Mouse (Mus musculus) c-Kit-positive CD71-negative TER-119-negative erythroid progenitor cells, embryonic 14.5 days (primary cell): ENCODE data around the gene Mapk8ip3.
"Not testable (repeated sequence)": the region's sequence is repeated elsewhere in the genome, so short reads cannot be mapped to it uniquely, and the experiment has no call there.

Source experiments
- DNase-seq: peaks from one replicate; pipeline ENCODE4 v3.0.0-alpha.2; 2013; ENCODE audit warnings: low read depth

Mapk8ip3 gene

DNA sequence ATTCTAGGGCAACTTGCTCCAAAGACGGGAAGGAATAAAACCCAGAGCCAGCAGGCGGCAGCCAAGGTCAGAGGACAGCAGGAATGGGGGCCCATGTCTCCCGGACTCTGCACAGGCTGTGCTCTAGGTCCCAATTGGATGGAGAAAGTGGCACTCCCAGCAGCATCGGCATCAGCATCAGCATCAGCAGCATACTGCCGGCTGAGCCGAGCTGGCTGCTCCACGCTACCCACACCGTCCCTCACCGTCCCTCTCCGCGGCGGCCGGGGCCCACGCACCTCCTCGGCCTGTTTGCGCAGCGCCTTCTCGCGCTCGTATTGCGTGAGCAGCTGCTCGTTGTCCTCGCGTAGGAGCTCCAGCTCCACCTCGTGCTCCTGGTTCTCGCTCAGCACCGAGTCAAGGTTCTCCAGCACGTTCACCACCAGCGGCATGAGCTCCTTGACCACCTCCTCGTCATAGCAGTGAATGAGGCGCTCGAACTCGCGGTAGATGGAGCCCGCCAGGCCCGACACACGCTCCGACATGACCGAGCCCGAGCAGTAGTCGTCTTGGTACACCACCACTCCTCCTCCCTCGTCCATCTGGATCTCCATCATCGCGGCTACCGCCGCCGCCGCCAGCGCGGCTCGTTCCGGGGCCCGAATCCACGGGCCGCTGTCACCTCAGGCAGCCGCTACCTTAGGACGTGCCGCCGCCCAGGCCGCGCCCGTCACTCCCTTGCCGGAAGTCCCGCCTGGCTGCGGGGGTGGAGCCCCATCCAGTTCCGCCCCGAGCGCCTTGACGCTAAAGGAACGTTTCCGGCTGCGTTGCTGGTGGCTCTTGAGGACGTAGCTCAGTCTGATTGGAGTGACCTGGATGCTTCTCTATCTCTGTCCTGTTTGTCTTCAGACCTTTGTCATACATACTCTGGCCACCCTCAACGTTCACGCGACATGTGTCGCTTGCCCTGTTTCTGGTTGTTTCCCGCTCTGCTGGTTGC is at the start of gene Mapk8ip3:
Mapk8ip3 (minus strand) TSS at position 719 of the 979 bp plus-strand sequence.
- peak; percentile 88 for DNase-seq

GRCm38 (mm10) chr17:24960852-24961715 is 24.3 kb upstream of the Mapk8ip3 start:
- peak; percentile 17 for DNase-seq

DNA sequence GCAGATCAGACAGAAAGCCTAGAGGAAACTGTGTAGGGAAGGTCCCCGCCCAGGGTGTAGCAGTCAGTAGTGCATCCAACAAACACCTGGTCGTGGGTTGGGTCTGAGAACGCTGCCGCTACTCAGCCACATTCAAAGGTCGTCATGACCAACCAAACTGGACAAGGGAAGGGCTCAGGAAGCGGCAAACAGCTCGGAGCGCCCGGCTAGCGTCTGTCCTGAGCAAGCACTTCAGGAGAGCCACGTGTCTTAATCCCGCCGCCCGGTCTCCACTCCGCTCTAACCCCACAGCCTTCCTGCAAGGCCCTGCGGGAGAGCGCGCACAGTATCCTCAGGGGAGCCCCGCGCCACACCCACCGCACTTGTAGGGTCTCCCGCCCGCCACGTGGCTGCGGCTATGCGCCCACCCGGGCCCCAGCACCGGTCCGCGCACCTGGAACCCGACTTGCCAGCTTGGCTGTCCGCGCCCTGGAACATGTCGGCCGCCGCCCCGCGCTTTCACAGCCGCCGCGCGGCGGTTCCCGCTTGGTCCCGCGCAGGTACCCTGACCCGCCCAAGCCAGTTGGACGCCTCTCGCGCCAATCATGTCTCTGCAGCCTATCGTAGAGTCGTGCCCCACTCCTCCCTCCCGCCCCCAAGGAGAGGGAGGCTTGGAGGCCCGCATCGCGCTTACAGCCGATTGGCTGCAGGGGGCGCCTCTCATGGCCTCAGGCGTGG is 23.5 kb upstream of the Mapk8ip3 start, which contains the start of gene Jpt2:
Jpt2 (minus strand) TSS at position 555 of the 717 bp plus-strand sequence.
- peak; percentile 93 for DNase-seq

- DNase-seq: no peak
These were observed 22.6 kb upstream of the Mapk8ip3 start for GRCm38 (mm10) chr17:24959371-24959770.

DNA sequence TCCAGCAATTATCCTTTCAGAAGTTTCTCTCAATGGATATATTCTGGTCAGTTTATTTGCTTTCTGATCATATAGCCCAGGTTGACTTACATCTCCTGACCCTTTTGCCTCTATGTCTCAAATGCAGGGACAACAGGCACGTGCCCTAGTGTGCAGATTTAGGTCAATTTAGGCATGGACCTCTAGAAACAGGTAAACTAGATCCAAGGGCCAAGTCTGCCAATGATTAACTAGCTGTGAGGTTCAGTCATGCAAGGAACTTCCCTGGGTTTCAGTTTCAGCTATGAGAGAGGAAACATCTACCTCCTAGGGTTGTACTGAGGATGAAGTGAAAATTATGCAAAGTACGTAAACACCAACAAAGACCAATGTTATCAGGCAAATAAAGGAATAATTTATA is 16.5 kb upstream of the Mapk8ip3 start:
- no peak for DNase-seq

GRCm38 (mm10) chr17:24950671-24951070 is 13.9 kb upstream of the Mapk8ip3 start:
- DNase-seq: no peak

- DNase-seq: no peak
These were observed 11.4 kb upstream of the Mapk8ip3 start for GRCm38 (mm10) chr17:24948204-24948603.

GRCm38 (mm10) chr17:24943589-24943988 is 6.8 kb upstream of the Mapk8ip3 start:
- DNase-seq: not testable (repeated sequence)

GRCm38 (mm10) chr17:24943036-24943435 is 6.3 kb upstream of the Mapk8ip3 start:
- no peak for DNase-seq

GRCm38 (mm10) chr17:24942453-24942852 is 5.7 kb upstream of the Mapk8ip3 start:
- not testable (repeated sequence) for DNase-seq

DNA sequence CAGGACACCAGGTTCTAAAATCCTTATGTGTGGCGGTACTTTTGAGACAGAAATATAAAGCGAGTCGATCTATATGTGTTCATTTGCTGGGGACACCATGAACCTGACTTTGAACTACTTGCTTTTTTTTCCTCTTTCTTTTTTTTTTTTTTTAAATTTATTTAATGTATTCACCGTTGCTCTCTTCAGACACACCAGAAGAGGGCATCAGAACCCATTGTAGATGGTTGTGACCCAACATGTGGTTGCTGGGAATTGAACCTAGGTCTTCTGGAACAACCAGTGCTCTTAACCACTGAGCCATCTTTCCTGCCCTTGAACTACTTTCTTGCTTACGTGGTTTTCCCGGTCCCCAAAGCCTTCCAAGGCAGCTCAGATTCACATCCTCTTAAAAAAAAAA is 489 bp upstream of the Mapk8ip3 start:
- DNase-seq: no peak

DNA sequence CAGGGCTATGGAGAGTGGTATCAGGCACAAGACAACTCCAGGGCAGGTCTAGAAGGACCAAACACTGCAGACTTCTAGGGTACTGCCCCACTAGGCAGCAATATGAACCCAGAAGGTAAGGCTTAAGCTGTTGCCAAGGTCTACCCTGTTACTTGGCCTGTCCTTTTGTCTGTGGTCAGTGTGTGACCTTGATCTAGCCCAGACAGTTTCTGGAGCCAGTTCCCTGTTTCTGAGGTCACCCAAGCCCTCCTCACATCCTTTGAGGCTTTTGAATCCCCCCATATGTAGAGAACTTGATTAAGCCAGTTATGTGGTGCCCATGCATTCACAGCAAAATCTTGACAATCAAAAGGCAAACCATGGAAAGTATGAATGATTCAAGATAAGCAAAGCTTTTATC is 1.1 kb downstream of the Mapk8ip3 start:
- no peak for DNase-seq

DNA sequence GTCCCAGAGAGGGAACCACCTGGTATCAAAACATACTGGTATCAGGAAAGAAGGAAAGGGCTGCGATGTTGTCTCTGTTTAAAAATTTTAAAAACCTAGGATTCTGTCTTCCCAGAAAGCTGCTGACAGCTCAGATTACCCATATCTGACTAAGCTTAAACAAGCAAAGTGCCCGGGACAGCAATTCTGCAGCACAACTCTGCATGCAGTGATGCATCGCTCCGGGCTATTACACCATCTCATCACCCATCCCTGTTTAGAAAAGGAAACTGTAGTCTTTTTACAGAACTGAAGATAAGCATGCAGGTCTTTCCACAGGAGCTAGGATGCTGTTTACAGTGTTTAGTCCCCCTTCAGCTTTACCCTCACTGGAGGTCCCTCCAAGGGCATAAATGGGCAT is 1.9 kb downstream of the Mapk8ip3 start:
- DNase-seq: no peak

DNA sequence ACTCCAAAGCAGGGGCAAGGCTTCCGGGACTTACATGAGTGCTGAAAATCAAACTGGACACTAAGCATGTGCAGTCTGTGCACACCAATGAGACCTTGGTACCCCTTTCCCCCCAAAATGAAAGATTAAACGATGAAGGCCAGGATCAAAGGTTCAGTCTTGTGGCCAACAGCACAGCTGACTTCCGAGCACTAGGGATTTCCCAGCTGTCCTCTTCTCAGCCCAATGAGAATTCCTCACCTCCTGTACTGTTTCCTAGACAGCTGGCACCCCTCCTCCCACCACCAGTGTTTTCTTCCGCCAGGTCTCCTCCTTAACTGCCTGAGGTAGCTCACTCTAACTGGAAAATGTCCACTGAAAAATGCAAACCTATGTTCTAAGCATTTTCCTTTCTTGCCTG is 3.6 kb downstream of the Mapk8ip3 start:
- no peak for DNase-seq

DNA sequence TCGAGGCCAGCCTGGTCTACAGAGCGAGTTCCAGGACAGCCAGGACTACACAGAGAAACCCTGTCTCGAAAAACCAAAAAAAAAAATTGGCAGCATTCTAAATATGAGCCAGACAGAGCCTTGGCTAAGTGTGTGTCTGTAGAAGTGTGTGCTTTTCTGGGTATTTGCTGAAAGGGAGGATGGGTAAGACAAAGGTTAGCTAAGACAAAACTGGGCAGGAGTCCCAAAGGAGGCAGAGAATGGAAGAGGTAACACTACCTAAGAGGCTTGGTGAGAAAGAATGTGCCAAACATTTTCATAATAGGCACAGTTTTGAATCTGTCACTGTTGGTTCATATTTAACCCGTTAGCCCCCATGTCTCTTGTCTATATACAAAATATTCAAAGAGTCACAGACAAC is 4.3 kb downstream of the Mapk8ip3 start:
- DNase-seq: no peak

DNA sequence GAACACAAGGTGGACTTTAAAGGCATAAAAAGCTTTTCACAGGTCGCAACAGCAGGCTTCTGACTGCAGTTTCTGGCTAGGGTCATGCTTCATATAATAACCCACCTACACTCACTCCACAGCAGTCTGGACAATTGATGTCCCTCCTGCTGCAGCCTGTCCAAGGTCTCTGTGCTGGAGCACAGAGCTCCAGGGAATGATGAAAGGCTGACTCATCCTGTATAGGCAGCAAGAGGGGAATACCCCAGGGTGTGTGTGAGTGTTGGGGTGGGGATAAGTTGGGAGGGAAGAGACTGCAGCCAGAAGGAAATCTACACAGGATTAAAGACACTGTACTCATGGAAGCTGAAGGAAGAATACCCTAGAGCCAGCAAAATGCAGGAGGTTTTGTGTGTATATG is 7.3 kb downstream of the Mapk8ip3 start:
- DNase-seq: no peak

GRCm38 (mm10) chr17:24923246-24923645 is 13.5 kb downstream of the Mapk8ip3 start:
- no peak for DNase-seq

DNA sequence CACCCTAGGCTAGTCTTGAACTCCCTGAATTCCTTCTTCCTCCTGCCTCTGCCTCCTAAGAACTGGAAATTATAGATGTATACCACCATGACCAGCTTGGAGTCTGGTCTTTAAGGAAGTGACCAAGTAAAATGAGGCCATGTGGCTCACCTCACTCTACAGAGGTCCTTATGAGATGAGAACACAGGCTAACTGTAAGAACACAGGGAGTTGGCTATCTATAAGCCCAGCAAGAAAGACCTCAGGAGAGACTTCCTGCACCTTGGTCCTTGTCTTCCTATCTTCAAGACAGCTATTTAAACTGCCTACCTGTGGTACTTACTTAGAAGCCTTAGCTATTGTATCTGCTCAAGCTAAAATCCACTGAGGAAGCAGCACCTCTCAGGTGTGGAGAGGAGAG is 22.8 kb downstream of the Mapk8ip3 start:
- DNase-seq: no peak

DNA sequence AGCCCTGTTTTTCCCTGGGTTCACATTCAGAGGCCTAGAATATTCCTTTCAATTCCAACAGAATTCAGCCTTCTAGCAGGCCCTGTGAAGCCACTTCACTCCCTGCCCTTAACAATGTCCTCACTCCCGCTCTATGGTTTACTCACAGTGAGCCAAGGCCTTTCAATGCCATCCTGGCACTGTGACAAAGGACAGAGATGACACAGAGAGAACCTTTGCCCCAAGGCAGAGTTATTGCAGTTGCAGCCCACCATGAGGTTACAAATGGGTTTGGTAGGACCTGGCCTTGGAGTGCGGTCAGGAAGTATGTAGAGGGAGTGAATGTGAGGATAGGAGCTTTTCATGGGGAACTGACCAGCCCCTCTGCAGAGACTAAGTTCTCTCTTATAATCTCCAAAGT is 29.2 kb downstream of the Mapk8ip3 start:
- DNase-seq: no peak

DNA sequence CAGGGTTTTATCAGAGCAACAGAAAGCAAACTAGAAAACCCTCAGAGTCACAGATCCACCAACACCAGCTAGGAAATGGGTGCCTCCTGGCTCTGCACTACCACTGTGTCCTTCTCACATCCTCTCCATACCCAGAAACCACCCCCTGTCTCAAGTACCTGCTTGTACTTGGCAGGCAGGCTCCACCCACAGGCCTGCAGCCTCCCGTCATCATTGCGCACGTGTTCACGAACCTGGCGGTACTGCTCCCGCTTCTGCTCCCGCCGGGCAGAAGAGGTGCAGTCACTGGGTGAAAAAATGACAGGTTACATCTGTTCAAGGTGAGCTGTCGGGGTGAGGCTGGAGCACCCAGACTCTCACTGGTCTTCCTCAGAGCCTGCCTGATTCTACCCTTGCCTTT is 33.0 kb downstream of the Mapk8ip3 start:
- DNase-seq: no peak

DNA sequence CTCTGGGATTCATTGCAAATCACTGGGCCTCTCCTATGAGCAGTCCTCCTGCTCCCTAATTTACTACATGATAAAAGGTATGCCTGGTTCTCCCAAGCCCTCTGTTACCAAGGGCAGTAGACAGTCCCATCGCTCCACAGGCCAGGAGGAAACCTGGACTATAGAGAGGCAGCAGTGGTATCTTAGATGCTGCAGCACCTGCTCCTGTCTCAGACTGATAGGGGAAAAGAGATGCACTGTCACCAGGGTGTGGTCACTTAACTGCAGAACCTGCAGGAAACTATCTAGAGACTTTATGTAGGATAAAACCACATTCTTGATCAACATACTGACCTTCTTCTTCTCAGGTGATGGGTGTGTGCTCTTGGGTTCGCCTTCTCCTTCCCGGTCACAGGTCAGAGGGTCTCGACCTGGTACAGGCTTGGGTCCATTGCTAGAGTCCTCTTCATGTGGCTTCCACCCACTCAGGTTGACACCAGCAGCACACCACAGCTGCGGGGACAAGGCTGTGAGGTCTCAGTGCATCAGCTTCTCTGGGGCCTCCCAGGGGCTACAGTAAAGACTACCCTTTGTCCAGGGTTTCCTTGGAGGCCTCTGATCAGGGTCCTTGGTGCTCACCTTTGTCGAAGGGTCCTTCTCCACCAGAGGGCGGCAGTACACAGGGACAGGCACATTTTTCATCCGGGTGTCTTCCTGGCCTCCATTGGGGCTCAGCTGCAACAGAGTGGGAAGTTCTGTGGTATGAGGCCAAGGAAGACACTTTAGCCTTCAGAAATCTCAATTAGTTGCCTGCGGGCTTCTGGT is 33.9 kb downstream of the Mapk8ip3 start:
- peak; percentile 57 for DNase-seq
